30 mouse cellular contexts compared by ENCODE assay signal in the genomic region with DNA sequence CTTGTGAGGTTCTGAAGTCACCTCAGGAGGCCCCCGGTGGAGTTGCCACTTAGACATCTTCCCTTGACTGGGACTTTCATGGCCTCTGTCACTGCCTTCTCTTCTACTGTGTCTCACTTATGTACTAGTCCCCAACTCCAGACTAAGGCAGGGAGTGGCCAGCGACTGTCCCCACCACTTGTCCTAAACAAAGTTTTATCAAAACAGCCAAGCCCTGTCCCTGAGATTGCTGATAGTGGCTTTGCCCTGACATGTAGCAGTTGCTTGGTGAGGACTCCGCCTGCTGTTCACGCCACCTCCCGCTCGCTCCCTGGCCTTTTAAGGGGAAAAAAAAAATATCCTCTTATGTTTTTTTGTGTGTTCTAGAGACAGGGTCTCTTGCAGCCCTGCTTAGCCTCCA. TPM values are rescaled to one million over a fixed set of nuclear protein-coding genes. Genes with fewer than 3 reads are reported as not detected.
"Had no signal": no experiment of that assay in that cellular context is flagged by ENCODE, and none has a peak within 500 bp of the region (broad histone marks: within the 10 kb centered on the region; RNA-seq: fewer than 3 reads in every experiment).

No protein-coding gene starts in this region.

- H3K36me3 ChIP-seq: heart, embryonic 13.5 days; heart, embryonic 15.5 days; hindbrain, embryonic 13.5 days; hindbrain, embryonic 15.5 days; kidney, embryonic 15.5 days; limb, embryonic 12.5 days had no signal

- H3K9me3 ChIP-seq: heart, embryonic 13.5 days; heart, embryonic 15.5 days; hindbrain, embryonic 13.5 days; hindbrain, embryonic 15.5 days; kidney, embryonic 15.5 days; limb, embryonic 12.5 days had no signal

- H3K27me3 ChIP-seq: limb, embryonic 12.5 days had no signal

- H3K9ac ChIP-seq: heart, embryonic 13.5 days; heart, embryonic 15.5 days; hindbrain, embryonic 13.5 days; hindbrain, embryonic 15.5 days; kidney, embryonic 15.5 days; limb, embryonic 12.5 days had no signal

- H3K27ac ChIP-seq: gastrocnemius, adult 2 months; heart, adult 2 months; heart, embryonic 13.5 days; heart, embryonic 15.5 days; hindbrain, embryonic 13.5 days; hindbrain, embryonic 15.5 days; hindbrain, postnatal 0 days; kidney, embryonic 15.5 days; kidney, postnatal 0 days; limb, embryonic 12.5 days had no signal

- ATAC-seq: hindbrain, postnatal 0 days; intestine, embryonic 16.5 days had no signal

- H3K4me3 ChIP-seq: gastrocnemius, adult 2 months; heart, adult 2 months; heart, embryonic 13.5 days; heart, embryonic 15.5 days; hindbrain, embryonic 13.5 days; hindbrain, embryonic 15.5 days; kidney, embryonic 15.5 days; limb, embryonic 12.5 days had no signal

- H3K4me1 ChIP-seq: heart, embryonic 15.5 days; hindbrain, embryonic 15.5 days; kidney, embryonic 15.5 days; limb, embryonic 12.5 days had no signal

- H3K4me2 ChIP-seq: heart, embryonic 11.5 days; heart, embryonic 13.5 days; heart, embryonic 15.5 days; hindbrain, embryonic 13.5 days; hindbrain, embryonic 15.5 days; kidney, embryonic 15.5 days; limb, embryonic 12.5 days had no signal

- DNase-seq: gastrocnemius, adult 2 months; gastrocnemius, postnatal 10 days; gastrocnemius, postnatal 25 days; heart, adult 11 months; heart, adult 2 months; heart, postnatal 14 days; heart, postnatal 36 days; kidney, adult 11 months; kidney, adult 2 months; kidney, adult 9 months; kidney, postnatal 14 days; kidney, postnatal 36 days; layer of hippocampus, adult 9-11 months; layer of hippocampus, postnatal 36 days; left cerebral cortex, postnatal 4 days had no signal

RNA-seq across cellular contexts. Expression of a gene that starts 35.9 kb away (rescaled TPM):
- total RNA-seq: gastrocnemius, adult 2 months; gastrocnemius, postnatal 10 days; gastrocnemius, postnatal 25 days; gastrocnemius, postnatal 4 days; heart, adult 2 months; heart, postnatal 14 days; heart, postnatal 36 days; hematopoietic stem cell, adult 5-6 weeks; layer of hippocampus, adult 18-20 months had no signal
- polyA plus RNA-seq: heart, adult 2 months; heart, postnatal 0 days; kidney, adult 2 months; large intestine, adult 2 months had no signal
